Mouse (Mus musculus): ENCODE measurements at regions not wholly inside any gene's neighbourhood (a gene's known extent, or its start where the extent isn't known, plus 50 kb on each side); places are given as distances from the start of the nearest gene placed in this dataset.

GRCm38 (mm10) chr12:110185399-110185798, 93.5 kb upstream of the Dio3 start:
- DNase-seq (ENCODE audit: low read depth): no peak

- no peak for DNase-seq (ENCODE audit: low read depth)
Observed at GRCm38 (mm10) chr12:110186381-110186780, 92.5 kb upstream of the Dio3 start.

GRCm38 (mm10) chr12:110186911-110187245, 92.0 kb upstream of the Dio3 start:
- no peak for DNase-seq (ENCODE audit: low read depth)

- no peak for DNase-seq (ENCODE audit: low read depth)
Observed at GRCm38 (mm10) chr12:110187246-110188135, 91.4 kb upstream of the Dio3 start.

GRCm38 (mm10) chr12:110188136-110188631, 90.7 kb upstream of the Dio3 start:
- DNase-seq (ENCODE audit: low read depth): no peak

- DNase-seq (ENCODE audit: low read depth): no peak
Observed at GRCm38 (mm10) chr12:110188641-110189328, 90.1 kb upstream of the Dio3 start.

- no peak for DNase-seq (ENCODE audit: low read depth)
Observed at GRCm38 (mm10) chr12:110189329-110189642, 89.6 kb upstream of the Dio3 start.

- no peak for DNase-seq (ENCODE audit: low read depth)
Observed at GRCm38 (mm10) chr12:110192186-110192585, 86.7 kb upstream of the Dio3 start.

GRCm38 (mm10) chr12:110197366-110197765, 81.5 kb upstream of the Dio3 start:
- DNase-seq (ENCODE audit: low read depth): no peak

- DNase-seq (ENCODE audit: low read depth): no peak
Observed at GRCm38 (mm10) chr12:110200471-110200870, 78.4 kb upstream of the Dio3 start.

- DNase-seq (ENCODE audit: low read depth): no peak
Observed at GRCm38 (mm10) chr12:110200887-110201286, 78.0 kb upstream of the Dio3 start.

GRCm38 (mm10) chr12:110203271-110204014, 75.4 kb upstream of the Dio3 start:
- no peak for DNase-seq (ENCODE audit: low read depth)

GRCm38 (mm10) chr12:110204246-110204989, 74.5 kb upstream of the Dio3 start:
- no peak for DNase-seq (ENCODE audit: low read depth)

GRCm38 (mm10) chr12:110206271-110206670, 72.6 kb upstream of the Dio3 start:
- DNase-seq (ENCODE audit: low read depth): no peak

GRCm38 (mm10) chr12:110206812-110207211, 72.1 kb upstream of the Dio3 start:
- no peak for DNase-seq (ENCODE audit: low read depth)

- no peak for DNase-seq (ENCODE audit: low read depth)
Observed at GRCm38 (mm10) chr12:110207246-110207852, 71.5 kb upstream of the Dio3 start.

- no peak for DNase-seq (ENCODE audit: low read depth)
Observed at GRCm38 (mm10) chr12:110212716-110213115, 66.2 kb upstream of the Dio3 start.

- no peak for DNase-seq (ENCODE audit: low read depth)
Observed at GRCm38 (mm10) chr12:110214833-110215232, 64.0 kb upstream of the Dio3 start.

- DNase-seq (ENCODE audit: low read depth): no peak
Observed at GRCm38 (mm10) chr12:110215311-110215710, 63.6 kb upstream of the Dio3 start.

GRCm38 (mm10) chr12:110219750-110220149, 59.1 kb upstream of the Dio3 start:
- DNase-seq (ENCODE audit: low read depth): peak; percentile 12

GRCm38 (mm10) chr12:110220516-110220915, 58.4 kb upstream of the Dio3 start:
- DNase-seq (ENCODE audit: low read depth): no peak

GRCm38 (mm10) chr12:110221184-110221583, 57.7 kb upstream of the Dio3 start:
- no peak for DNase-seq (ENCODE audit: low read depth)

Measured in induced T-regulatory cell, adult 2 months (primary cell).